Mouse (Mus musculus): ENCODE data around the gene Hist1h3g. TPM values are rescaled to one million over a fixed set of nuclear protein-coding genes. Genes with fewer than 3 reads are reported as not detected.

Gene Hist1h3g
- polyA plus RNA-seq, 1 experiment: 33.2 TPM

Other genes with a start within 250 kb of the Hist1h3g start
- gene Zfp322a, start 166.2 kb upstream of the Hist1h3g start, polyA plus RNA-seq (2012; rRNA removed): 0.49 and 0.74 TPM in 2 replicates
- gene Abt1, start 111.6 kb upstream of the Hist1h3g start, polyA plus RNA-seq (2012; rRNA removed): 1.9 and 2.0 TPM in 2 replicates
- 1.8 and 2.3 TPM in 2 replicates for gene Btn1a1, start 69.5 kb upstream of the Hist1h3g start, polyA plus RNA-seq (2012; rRNA removed)
- gene Btn2a2, start 46.6 kb upstream of the Hist1h3g start, polyA plus RNA-seq (2012; rRNA removed): not detected in 2 replicates
- 42.2 and 63.4 TPM in 2 replicates for gene Hist1h4h, start 4.4 kb upstream of the Hist1h3g start, polyA plus RNA-seq (2012; rRNA removed)
- gene Hist1h2af, start 1.5 kb upstream of the Hist1h3g start, polyA plus RNA-seq (2012; rRNA removed): 245 and 289 TPM in 2 replicates
- 4.9 and 5.3 TPM in 2 replicates for gene Hist1h2bh, start 8.0 kb downstream of the Hist1h3g start, polyA plus RNA-seq (2012; rRNA removed)
- gene Hist1h3f, start 8.6 kb downstream of the Hist1h3g start, polyA plus RNA-seq (2012; rRNA removed): 5.0 and 6.7 TPM in 2 replicates
- 13.1 and 22.8 TPM in 2 replicates for gene Hist1h4f, start 16.2 kb downstream of the Hist1h3g start, polyA plus RNA-seq (2012; rRNA removed)
- gene Hist1h1d, start 17.8 kb downstream of the Hist1h3g start, polyA plus RNA-seq (2012; rRNA removed): 0.45 and 0.47 TPM in 2 replicates
- 32.1 and 36.8 TPM in 2 replicates for gene Hist1h3e, start 26.9 kb downstream of the Hist1h3g start, polyA plus RNA-seq (2012; rRNA removed)
- gene Hist1h2ae, start 35.8 kb downstream of the Hist1h3g start, polyA plus RNA-seq (2012; rRNA removed): 15.1 and 16.2 TPM in 2 replicates
- gene Hist1h2bg, start 36.0 kb downstream of the Hist1h3g start, polyA plus RNA-seq (2012; rRNA removed): 49.0 and 58.2 TPM in 2 replicates
- gene Hist1h2bf, start 38.8 kb downstream of the Hist1h3g start, polyA plus RNA-seq (2012; rRNA removed): 11.4 and 19.0 TPM in 2 replicates
- gene Hist1h2ad, start 39.0 kb downstream of the Hist1h3g start, polyA plus RNA-seq (2012; rRNA removed): 6.9 and 11.5 TPM in 2 replicates
- 13.8 and 18.8 TPM in 2 replicates for gene Hist1h3d, start 40.3 kb downstream of the Hist1h3g start, polyA plus RNA-seq (2012; rRNA removed)
- 12.3 and 14.7 TPM in 2 replicates for gene Hist1h4d, start 46.2 kb downstream of the Hist1h3g start, polyA plus RNA-seq (2012; rRNA removed)
- 3.1 and 3.3 TPM in 2 replicates for gene Hist1h2be, start 85.7 kb downstream of the Hist1h3g start, polyA plus RNA-seq (2012; rRNA removed)
- 3.2 and 3.9 TPM in 2 replicates for gene Hist1h1e, start 87.1 kb downstream of the Hist1h3g start, polyA plus RNA-seq (2012; rRNA removed)
- 2.4 and 3.8 TPM in 2 replicates for gene Hist1h2ac, start 148.5 kb downstream of the Hist1h3g start, polyA plus RNA-seq (2012; rRNA removed)
- 410 and 605 TPM in 2 replicates for gene Hist1h2bc, start 148.8 kb downstream of the Hist1h3g start, polyA plus RNA-seq (2012; rRNA removed)
- gene Hist1h1t, start 160.4 kb downstream of the Hist1h3g start, polyA plus RNA-seq (2012; rRNA removed): not detected in 2 replicates
- 20.7 and 21.2 TPM in 2 replicates for gene Hist1h4c, start 163.0 kb downstream of the Hist1h3g start, polyA plus RNA-seq (2012; rRNA removed)
- gene Hfe, start 175.4 kb downstream of the Hist1h3g start, polyA plus RNA-seq (2012; rRNA removed): 9.4 and 10.3 TPM in 2 replicates
- 204 and 212 TPM in 2 replicates for gene Hist1h1c, start 203.4 kb downstream of the Hist1h3g start, polyA plus RNA-seq (2012; rRNA removed)
- 23.6 and 30.3 TPM in 2 replicates for gene Hist1h3c, start 210.2 kb downstream of the Hist1h3g start, polyA plus RNA-seq (2012; rRNA removed)
- gene Hist1h2bb, start 211.3 kb downstream of the Hist1h3g start, polyA plus RNA-seq (2012; rRNA removed): 12.8 and 18.4 TPM in 2 replicates
- gene Hist1h2ab, start 215.7 kb downstream of the Hist1h3g start, polyA plus RNA-seq (2012; rRNA removed): 23.5 and 25.9 TPM in 2 replicates
- gene Hist1h3b, start 216.8 kb downstream of the Hist1h3g start, polyA plus RNA-seq (2012; rRNA removed): 26.4 and 32.0 TPM in 2 replicates
- gene Hist1h4b, start 221.6 kb downstream of the Hist1h3g start, polyA plus RNA-seq (2012; rRNA removed): 20.0 and 20.8 TPM in 2 replicates
- gene Hist1h4a, start 225.8 kb downstream of the Hist1h3g start, polyA plus RNA-seq (2012; rRNA removed): 15.5 and 15.9 TPM in 2 replicates
- 23.6 and 24.8 TPM in 2 replicates for gene Hist1h3a, start 227.0 kb downstream of the Hist1h3g start, polyA plus RNA-seq (2012; rRNA removed)
- gene Hist1h1a, start 228.2 kb downstream of the Hist1h3g start, polyA plus RNA-seq (2012; rRNA removed): 1.1 and 1.4 TPM in 2 replicates
- 0.12 and 0.14 TPM in 2 replicates for gene Trim38, start 234.5 kb downstream of the Hist1h3g start, polyA plus RNA-seq (2012; rRNA removed)